Mouse (Mus musculus) megakaryocyte, embryonic 14.5 days (primary cell): ENCODE measurements at regions not wholly inside any gene's neighbourhood (a gene's known extent, or its start where the extent isn't known, plus 50 kb on each side); places are given as distances from the start of the nearest gene placed in this dataset.

Experiments used
- H3K27me3 ChIP-seq: replicated peaks from 2 replicates; pipeline ENCODE3; 2012; ENCODE audit warnings: inconsistent platforms
- H3K36me3 ChIP-seq: replicated peaks from 2 replicates; pipeline ENCODE3; 2012; ENCODE audit warnings: low read length, inconsistent platforms, mixed read lengths
- H3K4me1 ChIP-seq: 2 replicates; pipeline ENCODE4 v1.6.1; 2012; ENCODE audit warnings: inconsistent platforms
- H3K4me3 ChIP-seq: replicated peaks from 2 replicates; pipeline ENCODE3; 2012; ENCODE audit warnings: moderate library complexity, mild to moderate bottlenecking, inconsistent platforms
- H3K9me3 ChIP-seq: 2 replicates; pipeline ENCODE4 v1.6.1; 2012; ENCODE audit warnings: inconsistent platforms
- FLI1 ChIP-seq: IDR thresholded peaks from 2 replicates; pipeline ENCODE4 v1.6.1; 2012; ENCODE audit warnings: low read length, inconsistent platforms, mixed read lengths
- GATA1 ChIP-seq: IDR thresholded peaks from 3 replicates; pipeline ENCODE4 v1.6.1; 2012; ENCODE audit warnings: mixed read lengths, low read length, inconsistent platforms, borderline replicate concordance

DNA sequence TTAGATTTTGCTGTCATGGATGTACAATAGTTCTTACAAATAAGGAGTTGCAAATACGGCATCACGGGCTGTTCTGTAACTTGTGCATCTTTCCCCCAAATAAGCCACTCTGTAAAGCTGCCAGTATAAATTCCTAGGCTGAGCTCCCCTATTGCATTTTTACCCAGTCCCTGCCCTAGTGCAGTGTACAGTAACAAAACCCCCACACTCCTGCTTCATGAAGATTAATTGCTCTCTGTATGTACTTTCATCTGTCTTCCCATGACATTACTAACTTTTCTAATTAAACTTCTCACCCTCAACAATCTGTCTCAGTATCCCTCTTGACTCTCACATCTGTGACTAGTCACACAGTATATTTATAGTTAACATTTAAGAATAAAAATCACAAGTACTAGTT is 73.4 kb downstream of the Tm4sf1 start:
- Histone ChIP-seq H3K9me3 (0 out of 2 replicates have a peak, but pooled peaks cover 4% of the 10 kb centered on the region), H3K4me1 (no peaks in the 10 kb centered on the region), H3K4me3 (no peak overlapping the region), H3K27me3 (no peaks in the 10 kb centered on the region), H3K36me3 (no peaks in the 10 kb centered on the region)
- TF ChIP-seq GATA1, result no peak
- no peak for TF ChIP-seq FLI1

DNA sequence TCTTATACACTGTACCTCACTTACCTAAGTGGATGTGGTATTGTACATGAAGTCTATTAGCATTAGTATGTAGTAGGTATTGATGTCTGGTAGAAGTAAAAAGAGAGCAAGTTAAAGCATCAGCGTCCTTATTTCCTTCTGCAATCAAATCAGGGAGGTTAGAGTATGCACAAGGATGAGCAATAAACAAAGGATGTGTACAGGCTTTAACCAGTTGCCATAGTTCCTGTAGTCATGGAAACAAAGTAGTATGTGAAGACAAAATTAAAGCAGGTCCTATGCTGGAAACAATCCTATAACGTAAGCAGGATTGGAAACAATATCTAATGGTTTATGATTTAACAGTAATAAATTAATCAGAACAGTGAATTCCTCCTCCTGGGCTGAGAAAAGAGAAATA is 78.0 kb downstream of the Tm4sf1 start:
- peaks cover 4% of the 10 kb centered on the region; the same call in 1 of the 2 replicates for H3K9me3 ChIP-seq
- no peaks in the 10 kb centered on the region for H3K4me1 ChIP-seq
- H3K36me3 ChIP-seq, result no peaks in the 10 kb centered on the region
- TF ChIP-seq FLI1, result no peak
- no peak for TF ChIP-seq GATA1
- no peaks in the 10 kb centered on the region for H3K27me3 ChIP-seq
- no peak overlapping the region for H3K4me3 ChIP-seq

DNA sequence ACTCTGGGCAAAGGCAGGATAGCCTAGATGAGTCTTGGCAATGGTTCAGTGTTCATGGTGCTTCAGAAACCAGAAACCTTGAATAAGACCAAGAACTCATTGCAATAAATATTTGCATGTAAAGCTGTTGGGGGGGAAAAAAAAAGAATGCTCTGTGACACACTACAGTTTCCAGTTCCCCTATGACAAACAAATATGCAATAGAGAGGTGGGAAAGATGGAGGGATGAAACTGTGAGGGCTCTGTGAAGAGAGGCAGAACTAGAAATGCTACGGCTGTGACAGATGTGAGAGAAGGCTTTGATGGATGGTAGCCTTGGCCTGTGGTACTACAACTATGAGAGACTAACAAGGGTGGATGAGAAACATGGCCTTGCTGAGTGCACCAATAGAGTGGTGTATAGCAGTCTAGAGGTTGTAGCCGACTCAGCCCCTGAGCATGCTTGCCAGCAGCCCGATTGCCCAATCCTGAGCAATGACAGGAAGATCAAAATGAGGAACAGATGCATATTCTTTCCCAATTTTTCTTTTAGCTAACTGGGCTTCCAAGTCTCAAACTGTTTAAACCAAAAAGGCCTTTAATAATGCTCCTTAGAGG is 79.4 kb downstream of the Tm4sf1 start:
- no peaks in the 10 kb centered on the region for H3K36me3 ChIP-seq
- H3K4me1 ChIP-seq, result no peaks in the 10 kb centered on the region
- no peak for TF ChIP-seq GATA1
- no peak for TF ChIP-seq FLI1
- no peak overlapping the region for H3K4me3 ChIP-seq
- H3K27me3 ChIP-seq, result no peaks in the 10 kb centered on the region
- peaks cover 4% of the 10 kb centered on the region; the same call in 1 of the 2 replicates for H3K9me3 ChIP-seq

DNA sequence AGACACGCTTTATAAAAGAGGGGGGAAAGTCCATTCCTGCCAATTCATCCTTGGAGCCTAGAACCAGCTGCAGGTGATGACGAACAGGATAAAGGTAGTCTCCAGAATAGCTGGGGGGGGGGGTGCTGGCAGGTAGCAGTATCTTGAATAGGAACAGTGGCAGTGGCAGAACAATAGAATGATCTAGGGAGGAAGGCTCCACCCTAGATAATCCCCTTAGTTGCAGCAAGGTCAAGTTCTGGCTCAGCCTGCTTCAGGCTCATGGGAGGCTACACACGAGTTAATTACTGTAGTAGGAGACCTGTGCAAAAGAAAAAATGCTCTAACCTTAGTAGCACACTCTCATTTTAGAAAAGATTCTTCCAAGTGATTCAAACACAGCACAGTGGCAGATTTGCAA is 83.4 kb downstream of the Tm4sf1 start:
- Histone ChIP-seq H3K36me3 (no peaks in the 10 kb centered on the region), H3K4me3 (no peak overlapping the region), H3K4me1 (no peaks in the 10 kb centered on the region), H3K27me3 (no peaks in the 10 kb centered on the region), H3K9me3 (no peaks in the 10 kb centered on the region; the same call in 1 of the 2 replicates)
- TF ChIP-seq GATA1, result no peak
- no peak for TF ChIP-seq FLI1

DNA sequence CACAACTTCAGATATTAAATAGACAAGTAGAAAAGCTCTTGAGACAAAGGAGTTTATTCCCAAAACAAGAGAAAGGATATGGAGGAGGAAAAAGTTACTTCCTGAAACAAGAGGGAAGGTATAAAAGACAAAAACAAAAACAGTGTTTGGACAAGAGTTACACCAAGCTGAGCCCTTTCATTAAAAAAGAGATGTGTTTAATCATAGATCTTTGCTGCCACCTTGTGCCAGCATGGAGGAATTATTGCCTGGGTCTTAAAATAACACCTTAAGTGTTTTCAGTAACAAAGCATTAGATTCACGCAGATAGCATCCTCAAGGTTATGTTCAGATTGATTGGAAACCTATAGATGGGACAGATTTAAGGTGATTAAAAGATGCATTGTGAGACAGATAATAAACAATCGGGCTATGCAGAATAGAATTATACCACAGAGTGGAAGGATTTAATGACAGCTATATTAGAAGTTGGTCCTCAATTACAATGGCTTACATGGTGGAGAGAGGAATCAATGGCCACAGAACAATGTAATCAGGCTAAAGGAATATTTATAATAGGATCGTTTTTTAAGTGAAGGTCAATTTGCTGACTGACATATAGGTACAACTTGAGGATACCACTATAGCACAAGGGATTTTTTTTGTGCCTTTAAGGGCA is 97.6 kb downstream of the Tm4sf1 start:
- Histone ChIP-seq H3K27me3 (no peaks in the 10 kb centered on the region), H3K4me1 (no peaks in the 10 kb centered on the region), H3K4me3 (no peak overlapping the region), H3K36me3 (no peaks in the 10 kb centered on the region), H3K9me3 (no peaks in the 10 kb centered on the region)
- TF ChIP-seq FLI1 (no peak), GATA1 (no peak)

DNA sequence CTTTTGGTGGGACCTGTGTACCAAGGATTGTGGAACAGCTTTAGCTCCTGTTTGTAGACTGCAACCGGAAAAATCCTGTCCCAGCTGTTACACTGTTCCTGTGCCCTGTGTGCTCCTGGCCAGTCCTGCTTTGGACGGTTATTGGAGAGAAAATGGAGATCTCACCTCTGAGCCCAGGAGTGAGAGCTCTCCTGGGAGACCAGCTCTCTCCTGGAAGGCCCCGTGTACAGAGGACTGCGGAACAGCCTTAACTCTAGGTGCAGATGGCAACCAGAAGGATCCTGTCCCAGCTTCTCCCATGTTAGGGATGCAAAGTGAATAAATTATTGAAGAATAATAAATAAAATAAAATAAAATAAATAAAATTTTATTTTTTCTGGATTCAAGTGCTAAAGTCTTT is 98.4 kb downstream of the Tm4sf1 start:
- Histone ChIP-seq H3K4me1 (no peaks in the 10 kb centered on the region), H3K9me3 (no peaks in the 10 kb centered on the region), H3K4me3 (no peak overlapping the region), H3K36me3 (no peaks in the 10 kb centered on the region), H3K27me3 (no peaks in the 10 kb centered on the region)
- TF ChIP-seq FLI1 (no peak), GATA1 (no peak)

DNA sequence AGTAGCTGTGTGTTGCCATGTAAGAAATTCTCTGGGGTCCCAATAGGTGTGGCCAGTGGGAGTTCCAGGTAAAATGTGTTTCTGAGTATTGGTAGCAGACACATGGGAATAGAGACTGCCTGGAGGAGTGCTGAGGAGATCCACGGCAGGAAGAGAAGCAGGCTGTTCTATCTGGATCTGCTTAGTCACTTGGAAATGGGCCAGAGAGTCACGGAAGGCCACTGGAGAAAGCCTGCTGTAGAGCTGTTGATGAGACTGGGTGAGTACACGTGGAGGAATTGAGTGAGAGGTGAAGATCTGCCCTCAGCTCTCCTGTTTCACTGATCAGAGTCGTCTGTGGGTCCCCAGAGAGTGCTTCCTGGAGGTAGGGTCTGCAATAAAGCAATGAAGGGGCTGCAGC is 120.2 kb downstream of the Tm4sf1 start:
- Histone ChIP-seq H3K36me3 (no peaks in the 10 kb centered on the region), H3K27me3 (no peaks in the 10 kb centered on the region), H3K4me3 (no peak overlapping the region), H3K4me1 (no peaks in the 10 kb centered on the region), H3K9me3 (peaks cover 13% of the 10 kb centered on the region; the same call in 1 of the 2 replicates)
- no peak for TF ChIP-seq GATA1
- no peak for TF ChIP-seq FLI1

DNA sequence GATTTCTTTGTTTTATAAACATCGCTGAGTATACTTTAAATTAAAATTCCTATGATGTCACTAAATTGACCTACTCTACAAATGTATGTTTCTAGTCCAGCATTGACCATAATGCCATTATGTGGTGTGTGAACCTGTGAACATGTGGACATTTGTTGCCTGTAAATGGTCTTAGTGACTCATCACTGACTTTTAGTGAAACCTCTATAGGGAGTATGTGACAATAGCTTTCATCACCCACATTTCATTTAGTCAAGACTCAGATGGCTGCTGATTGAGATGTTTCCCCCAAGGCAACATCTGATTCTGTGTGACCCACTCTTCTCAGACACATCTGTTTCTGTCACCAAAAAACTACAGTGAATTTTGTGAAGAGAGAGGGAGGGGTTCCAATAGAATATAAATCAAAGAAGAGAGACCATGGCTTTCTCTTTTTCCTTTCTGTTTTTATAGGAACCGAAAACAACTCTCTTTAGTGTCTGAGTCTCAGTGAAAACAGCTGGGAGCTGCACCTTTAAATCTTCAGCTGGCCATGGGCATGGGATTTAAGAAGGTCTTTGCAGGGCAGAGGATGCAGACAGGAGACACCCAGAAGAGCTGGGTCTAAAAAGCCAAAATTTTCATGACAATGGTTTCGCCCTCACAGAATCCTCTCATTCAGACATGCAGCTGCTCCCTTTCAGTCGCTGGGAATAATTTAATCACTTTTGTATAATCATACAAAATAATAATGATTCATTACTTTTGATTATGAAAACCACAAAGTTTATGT is 148.4 kb downstream of the Tm4sf1 start:
- no peak overlapping the region for H3K4me3 ChIP-seq
- no peaks in the 10 kb centered on the region for H3K36me3 ChIP-seq
- no peaks in the 10 kb centered on the region for H3K27me3 ChIP-seq
- no peak for TF ChIP-seq GATA1
- TF ChIP-seq FLI1, result no peak
- H3K4me1 ChIP-seq, result no peaks in the 10 kb centered on the region
- H3K9me3 ChIP-seq, result peaks cover 5% of the 10 kb centered on the region; the same call in 1 of the 2 replicates

DNA sequence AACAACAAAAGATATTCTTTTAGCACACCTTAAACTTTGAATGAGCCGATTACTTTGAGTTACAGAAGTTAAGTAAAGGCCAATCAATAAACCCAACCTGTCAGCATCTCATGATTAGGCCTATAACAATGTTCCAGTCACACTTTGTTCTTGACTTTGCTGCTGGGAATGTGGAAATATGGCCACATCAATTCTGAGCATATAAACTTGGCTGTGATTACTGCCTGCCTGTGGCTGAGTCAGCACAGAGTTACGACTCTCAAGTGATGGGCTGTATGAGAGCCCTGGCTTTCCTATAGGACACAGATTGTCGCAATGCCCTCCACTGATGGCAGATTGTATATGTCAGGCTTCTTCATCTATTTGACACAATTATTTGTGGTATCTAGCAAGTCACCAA is 152.6 kb downstream of the Tm4sf1 start:
- no peaks in the 10 kb centered on the region for H3K27me3 ChIP-seq
- H3K9me3 ChIP-seq, result 0 out of 2 replicates have a peak, but pooled peaks cover 4% of the 10 kb centered on the region
- TF ChIP-seq FLI1 (no peak), GATA1 (no peak)
- H3K4me1 ChIP-seq, result no peaks in the 10 kb centered on the region
- no peak overlapping the region for H3K4me3 ChIP-seq
- no peaks in the 10 kb centered on the region for H3K36me3 ChIP-seq

DNA sequence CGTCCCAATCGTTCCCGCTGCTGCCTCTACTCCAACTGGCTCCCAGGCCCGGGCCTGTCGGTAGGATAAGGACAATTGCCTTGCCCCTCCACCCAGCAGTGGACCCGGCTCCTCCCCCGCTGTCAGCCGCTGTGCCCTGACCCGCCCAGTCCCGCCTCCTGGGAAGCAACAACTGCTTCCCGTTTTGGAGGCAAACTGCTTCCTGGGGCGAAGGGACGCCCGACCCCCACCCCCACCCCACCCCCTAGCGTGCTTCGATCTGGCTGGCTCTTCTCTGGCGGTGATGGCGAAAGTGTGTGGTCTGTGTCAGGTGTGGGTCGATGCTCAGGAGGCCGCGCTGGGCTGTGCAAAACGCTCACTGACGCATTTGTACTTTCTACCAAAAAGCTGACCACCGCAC is 164.9 kb downstream of the Tm4sf1 start:
- no peaks in the 10 kb centered on the region for H3K9me3 ChIP-seq
- no peak for TF ChIP-seq GATA1
- TF ChIP-seq FLI1, result no peak
- H3K27me3 ChIP-seq, result no peaks in the 10 kb centered on the region
- H3K4me1 ChIP-seq, result no peaks in the 10 kb centered on the region
- no peak overlapping the region for H3K4me3 ChIP-seq
- H3K36me3 ChIP-seq, result no peaks in the 10 kb centered on the region
